Mouse (Mus musculus): ENCODE results near the gene Ttyh1. TPM values are rescaled to one million over a fixed set of nuclear protein-coding genes. Genes with fewer than 3 reads are reported as not detected.

Gene Ttyh1
- total RNA-seq, 2 experiments from 2014 or later = 4.7 to 5.3 TPM

DNA sequence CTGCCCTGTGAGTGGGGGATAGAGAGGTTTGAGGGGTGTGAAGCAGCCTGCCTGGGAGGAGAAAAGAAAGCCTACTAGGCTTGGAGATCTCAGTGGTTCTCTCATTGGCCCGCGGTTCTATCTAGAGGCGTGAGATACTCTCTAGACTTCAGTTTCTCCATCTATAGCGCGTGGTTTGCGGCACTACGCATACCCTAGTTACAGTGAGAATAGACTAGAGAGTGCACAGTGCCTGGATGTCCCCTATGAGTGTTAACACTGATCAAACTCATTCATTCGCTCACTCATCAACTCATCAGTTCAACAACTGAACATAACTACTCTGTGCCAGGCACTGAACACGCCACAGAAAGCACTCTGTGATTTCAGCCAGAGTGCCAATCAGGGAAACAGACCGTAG is 3.6 kb downstream of the Ttyh1 start:
- DNase-seq = no peak

DNA sequence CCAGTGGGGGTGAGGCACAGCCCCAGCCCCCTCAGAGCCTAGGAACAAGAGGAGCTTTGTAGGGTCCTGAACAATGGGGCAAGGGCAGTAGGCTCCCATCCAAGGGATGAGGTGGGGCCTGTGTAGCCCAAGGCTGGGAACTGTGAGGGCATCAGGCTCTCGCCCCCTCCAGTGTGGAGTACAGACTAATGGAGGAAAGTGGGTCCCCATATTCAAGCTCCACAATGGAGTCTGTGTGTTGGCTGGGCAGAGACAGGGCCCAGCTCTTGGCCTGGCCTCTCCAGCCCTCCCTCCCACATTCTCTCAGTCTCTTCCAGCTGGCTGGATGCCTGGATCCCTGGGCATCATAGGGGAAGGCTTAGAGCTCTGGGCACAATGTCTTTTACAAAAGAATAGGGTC is 4.5 kb downstream of the Ttyh1 start:
- DNase-seq = peak; percentile 69

DNA sequence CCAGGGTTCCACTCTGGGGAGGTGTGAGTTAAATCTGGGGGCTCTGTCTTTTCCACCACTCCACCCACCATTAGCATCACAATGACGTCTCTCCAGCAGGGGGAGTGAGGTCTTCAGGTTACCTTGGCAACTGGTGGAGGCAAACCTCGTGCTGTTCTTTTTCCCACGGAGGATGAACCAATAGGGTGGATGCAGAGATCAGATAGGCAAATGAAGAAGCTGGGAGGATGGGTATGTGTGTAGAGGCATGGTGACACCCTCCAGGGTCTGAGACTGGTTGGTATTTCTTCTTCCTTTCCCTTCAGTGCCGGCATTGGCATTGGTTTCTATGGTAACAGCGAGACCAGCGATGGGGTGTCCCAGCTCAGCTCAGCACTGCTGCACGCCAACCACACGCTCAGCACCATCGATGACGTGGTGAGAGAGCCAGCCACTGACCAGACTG is 5.1 kb downstream of the Ttyh1 start:
- no peak for DNase-seq

DNA sequence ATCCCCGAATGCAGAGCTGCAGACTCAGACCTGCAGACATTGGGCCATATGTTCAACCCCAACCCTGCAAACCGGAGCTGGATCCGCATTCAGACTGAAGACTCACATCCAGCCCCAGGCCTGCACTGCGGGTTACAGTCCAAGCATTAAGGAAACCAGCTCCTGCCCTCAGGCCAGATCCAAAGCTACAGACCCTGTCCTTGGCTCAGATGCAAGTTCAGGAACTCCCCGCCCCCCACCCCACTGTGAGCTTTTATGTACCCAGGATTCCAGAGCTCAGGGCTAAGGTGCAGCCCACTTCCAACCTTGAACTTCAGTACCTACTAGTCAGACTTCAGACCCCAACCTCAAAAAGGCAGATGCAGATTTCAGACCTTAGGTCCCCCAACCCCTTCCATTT is 5.6 kb downstream of the Ttyh1 start:
- no peak for DNase-seq

DNA sequence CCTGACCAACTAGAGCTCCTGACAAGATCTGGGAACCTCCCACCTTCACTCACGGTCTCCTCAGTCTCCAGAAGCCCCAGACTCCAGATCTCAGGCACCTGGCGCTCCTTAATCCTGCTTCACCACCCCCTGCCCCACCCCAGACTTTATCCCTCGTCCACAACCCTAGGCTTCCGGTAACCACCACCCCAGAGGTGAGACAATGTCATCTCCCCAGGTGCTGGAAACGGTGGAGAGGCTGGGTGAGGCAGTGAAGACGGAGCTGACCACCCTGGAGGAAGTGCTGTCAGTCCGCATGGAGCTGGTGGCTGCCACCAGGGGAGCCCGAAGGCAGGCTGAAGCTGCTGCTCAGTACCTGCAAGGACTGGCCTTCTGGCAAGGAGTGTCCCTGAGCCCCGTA is 6.1 kb downstream of the Ttyh1 start:
- DNase-seq = no peak

DNA sequence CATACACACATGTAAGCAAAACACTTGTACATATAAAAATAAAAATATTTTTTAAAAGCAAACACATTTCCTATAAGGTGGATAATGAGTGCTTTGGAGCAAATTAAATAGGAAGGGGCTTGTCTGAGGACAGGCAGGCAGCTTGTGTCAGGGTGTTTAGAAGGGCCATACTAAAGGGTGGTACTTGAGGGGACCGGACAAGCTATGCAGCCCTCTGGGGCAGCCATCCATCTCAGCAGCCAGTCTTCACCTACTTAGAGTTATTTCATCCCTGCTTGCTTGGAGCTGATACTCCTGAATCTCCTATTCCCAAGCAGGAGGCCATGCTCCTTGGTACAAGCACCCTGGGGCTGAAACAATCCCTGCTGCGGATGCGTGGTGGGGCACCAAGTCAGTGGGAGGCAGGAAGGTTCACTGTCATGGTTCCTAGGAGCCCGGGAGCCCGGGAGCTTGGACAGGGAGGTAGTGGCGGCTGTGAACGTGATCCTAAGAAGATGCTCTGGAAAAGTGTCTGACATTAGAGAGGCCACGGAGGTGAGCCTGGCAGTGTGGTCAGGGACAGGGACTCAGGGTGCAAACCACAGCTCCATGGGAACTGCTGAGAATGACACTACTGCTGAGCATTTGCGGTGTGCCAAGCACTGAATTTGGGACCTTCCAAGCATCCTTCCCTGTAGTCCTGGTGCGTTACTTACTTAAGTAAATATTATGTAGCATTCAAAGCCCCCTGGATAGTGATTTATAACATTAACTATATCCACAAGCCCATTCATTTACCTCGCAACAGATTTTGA is 8.0 kb downstream of the Ttyh1 start:
- no peak for DNase-seq

DNA sequence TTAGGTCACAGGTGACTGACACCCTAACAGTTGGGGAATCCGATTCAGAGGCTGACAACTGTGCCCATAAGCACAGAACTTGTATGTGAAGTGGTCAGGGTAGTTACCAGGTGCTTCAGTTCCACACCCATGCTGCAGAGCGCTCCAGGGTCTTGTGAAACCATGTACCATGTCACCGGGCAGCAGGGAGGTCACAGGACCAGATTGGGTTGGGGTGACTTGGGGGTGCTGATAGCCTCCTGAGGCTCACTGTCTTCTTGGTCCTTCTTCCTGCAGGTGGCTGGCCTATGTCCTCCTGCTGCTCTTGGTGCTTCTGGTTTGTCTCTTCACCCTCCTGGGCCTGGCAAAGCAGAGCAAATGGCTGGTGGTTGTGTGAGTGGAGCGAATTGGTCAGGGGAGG is 8.7 kb downstream of the Ttyh1 start:
- DNase-seq = no peak

DNA sequence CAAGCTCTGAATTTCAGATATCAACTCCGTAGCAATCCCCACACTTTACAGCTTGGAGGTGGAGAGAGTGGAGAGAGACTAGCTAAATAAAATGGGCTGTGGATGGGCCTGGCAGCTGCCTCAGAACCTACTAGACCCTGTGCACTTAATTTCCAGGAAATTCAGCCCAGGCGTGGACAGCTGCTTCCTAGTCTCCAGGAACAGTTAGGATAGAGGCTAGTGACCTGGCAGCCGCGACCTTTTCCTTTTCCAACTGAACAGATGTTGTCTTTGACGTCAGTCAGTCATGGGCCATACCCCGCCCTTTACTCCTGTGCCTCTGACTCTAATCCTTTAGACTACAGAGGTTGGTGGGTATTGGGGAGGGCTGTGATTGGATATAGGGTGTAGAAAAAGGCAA is 9.7 kb downstream of the Ttyh1 start:
- DNase-seq = peak; percentile 63

DNA sequence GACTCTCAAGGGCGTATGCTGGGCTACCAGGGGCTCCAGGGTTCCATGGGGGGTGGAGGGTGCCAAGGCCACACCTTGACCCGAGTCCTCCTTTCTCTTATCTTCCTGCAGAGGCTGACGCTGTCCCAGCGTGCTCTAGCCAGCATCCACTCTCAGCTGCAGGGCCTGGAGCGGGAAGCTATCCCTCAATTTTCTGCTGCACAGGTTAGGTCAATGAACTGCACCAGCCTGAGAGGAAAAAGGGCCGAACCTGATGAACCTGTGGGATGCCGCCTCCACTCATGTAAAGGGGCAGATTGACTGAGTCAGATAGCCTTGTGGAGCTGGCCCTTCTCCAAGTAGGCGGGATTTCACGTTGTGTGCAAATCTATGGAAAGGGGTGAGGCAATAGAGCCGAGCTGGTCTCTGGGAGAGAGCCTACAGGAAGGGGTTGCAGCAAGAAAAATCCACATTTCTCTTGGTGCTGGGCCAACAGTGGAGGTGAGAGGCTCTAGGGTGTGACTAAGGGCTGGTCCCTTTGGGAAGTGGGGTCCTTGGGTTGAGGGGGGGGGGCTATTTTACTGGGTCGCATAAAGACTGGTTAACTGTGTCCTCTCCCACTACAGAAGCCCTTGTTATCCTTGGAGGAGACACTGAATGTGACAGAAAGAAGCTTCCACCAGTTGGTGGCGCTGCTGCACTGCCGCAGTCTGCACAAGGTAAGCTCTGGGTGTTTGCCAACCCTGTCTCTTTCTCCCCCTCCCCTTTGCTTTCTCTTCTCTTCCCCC is 11.7 kb downstream of the Ttyh1 start:
- peak; percentile 88 for DNase-seq

DNA sequence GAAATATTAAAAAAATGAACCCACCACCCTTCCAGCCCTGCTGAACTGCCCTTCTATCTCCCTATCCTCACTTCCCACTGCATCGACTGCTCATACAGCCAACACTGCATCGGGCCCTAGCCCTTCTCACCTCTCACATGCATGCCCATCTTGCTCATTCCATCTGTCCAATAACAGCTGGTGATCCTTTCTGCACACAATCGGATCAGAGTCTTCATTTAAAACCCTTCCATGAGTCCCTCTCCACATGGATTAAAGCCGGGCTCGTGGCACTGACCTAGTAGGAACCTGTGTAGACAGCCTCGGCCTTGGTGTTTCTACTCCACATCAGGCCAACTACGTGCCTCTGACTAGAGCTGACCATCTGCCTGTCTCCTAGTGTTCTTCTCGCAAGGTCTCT is 12.8 kb downstream of the Ttyh1 start:
- DNase-seq = no peak

DNA sequence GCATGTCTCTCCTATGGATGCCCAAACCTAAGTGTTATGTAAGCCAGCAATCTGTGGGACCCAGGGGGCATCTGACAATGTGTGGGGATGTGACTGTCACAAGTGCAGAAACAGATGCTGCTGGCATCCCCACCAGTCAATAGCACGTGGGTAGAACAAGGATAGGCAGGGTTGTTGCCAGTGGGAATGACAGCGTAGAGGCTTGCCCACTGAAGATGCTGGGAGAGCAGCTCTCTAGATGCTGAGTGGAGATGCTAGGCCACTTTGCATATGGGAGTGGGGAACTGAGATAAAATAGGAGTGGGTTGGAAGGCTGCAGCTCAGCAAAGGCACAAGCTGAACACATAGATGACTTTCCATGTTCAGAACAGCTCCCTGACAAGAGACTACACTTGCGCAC is 13.4 kb downstream of the Ttyh1 start:
- no peak for DNase-seq

DNA sequence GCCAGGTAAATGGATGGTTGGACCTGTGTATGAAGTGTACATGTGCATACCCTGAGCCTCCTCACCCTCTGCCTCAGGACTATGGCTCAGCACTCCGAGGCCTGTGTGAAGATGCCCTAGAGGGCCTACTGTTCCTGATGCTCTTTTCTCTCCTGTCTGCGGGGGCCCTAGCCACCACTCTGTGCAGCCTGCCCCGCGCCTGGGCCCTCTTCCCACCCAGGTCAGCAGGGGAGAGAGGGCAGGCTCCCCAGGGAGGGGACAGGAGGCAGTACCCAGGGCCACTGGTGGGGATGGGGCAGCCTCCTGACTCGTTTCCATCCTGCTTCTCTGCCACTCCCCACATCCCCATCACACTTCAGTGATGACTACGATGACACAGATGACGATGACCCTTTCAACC is 13.8 kb downstream of the Ttyh1 start:
- no peak for DNase-seq

DNA sequence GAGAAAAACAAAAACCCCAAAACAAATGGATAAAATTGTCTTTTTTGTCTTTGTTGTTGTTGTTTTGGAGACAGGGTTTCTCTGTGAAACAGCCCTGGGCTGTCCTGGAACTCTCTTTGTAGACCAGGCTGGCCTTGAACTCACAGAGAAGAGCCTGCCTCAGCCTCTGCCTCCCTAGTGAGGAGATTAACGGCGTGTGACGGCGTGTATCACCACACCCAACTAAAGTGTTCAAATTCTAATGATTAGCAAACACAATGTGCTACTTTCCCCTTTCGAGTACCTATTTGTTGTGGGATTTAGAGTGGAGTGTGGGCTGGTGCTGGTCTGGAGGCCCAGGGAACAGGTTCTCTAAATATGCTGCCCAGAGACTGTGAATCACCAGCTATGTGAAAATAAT is 15.7 kb downstream of the Ttyh1 start:
- no peak for DNase-seq

DNA sequence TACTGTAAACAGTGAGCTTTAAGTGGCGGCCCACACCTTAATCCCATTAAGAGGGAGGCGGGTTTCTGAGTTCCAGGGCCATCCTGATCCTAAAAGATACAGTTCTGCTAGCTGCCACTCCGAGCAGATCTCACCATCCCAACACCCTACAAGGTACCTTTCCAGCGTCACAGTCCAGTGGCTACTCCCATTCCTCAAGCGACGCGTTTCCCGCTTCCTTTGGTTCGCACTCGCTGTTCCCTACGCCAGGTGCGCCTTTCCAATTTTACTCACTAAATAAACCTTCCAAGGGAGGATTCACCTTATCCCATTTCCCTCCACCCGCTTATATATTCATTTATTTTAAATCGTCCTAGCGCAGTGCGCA is 17.2 kb downstream of the Ttyh1 start:
- DNase-seq = no peak

DNA sequence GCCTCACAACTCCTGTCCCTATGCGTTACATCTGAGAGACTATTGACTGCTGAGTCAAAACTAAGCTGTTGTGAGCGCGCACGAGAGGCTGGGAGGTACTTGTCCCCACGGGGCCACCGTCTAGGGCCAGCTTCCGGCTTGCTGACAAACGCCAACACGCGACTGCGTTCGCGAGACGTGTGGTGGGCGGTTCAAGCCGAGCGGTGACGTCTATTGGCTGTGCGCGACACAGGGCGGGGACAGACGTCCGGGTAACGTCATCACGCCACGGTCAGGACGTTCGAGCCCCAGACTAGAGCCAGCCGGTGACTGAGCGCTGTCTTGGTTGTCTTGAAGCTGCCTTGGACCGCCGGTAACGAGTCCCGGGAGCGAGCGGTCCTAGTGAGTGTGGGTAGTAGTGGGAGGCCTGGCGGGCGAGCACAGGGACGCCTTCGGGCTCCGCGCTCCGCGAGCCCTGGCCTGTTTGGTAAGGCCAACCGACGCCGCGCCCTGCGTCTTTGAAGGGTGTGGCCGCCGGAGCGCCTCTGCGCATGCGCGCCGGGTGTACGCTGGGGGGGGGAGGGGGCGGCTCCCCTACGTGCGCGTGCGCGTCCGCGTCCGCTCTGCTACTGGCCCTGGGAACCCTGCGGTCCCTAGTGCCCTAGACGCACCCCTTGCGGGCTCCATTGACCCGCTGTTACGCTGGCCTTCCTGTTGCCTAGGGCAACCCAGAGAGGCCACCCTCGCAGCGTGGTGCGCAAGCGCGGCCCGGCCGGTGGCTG is 17.7 kb downstream of the Ttyh1 start, which contains the start of gene Leng8:
Gene Leng8 (plus strand): TSS at position 269 of the 761 bp plus-strand sequence.
- DNase-seq = peak; percentile 97

DNA sequence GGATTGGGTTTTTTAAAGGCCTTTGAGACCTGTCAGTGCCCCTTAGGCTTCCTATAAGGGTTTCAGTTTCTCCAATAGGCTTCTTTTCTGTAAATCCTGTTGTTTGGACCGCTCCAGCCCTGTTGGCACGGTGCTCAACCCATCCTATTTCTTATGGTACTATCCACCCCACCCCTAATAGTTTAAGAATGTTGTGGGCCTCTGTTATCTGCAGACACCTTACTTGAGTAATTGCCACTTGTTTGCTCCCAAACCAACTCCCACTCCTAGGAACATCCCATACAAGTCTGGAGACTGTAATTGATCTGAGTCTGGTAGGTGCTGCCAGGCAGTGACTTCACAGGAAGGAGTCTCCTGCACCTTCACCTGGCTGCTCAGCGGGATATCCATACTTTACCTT is 18.5 kb downstream of the Ttyh1 start:
- DNase-seq = no peak

DNA sequence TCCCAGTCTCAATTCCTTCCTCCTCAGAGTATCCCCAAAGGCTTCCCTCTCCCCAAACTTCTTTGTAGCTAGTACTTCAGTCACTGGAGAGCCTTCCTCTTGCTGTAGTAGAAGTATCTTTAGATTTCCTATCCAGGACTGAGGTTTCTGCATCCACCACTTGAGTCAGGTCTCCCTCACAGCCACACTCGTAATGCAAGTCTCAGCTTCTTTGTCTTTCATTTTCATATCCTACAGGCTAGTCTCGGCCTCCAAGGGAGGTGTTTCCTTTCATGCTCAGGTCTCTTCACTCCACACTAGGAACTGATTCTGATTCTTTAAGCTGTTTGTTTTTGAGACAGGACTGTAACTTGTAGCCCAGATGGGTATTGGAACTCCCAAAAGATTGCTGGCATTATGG is 19.0 kb downstream of the Ttyh1 start:
- no peak for DNase-seq

DNA sequence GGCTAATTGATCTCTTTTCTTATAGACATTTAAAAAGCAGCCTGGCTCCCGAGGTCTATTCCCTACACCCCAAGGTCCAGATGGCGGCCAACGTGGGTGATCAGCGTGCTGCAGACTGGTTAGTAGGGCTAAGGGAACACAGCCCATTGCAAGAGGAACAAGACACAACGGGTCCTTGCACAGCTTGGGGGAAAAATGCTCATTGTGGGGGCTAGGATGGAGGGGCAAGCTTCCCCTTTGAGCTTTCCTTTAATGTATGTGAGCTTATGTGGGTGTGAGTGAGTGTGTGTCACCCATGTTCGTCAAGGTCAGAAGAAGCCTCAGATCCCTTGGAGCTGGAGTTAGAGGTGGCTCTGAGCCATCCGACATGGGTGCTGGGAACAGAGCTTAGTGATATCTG is 19.5 kb downstream of the Ttyh1 start:
- no peak for DNase-seq

DNA sequence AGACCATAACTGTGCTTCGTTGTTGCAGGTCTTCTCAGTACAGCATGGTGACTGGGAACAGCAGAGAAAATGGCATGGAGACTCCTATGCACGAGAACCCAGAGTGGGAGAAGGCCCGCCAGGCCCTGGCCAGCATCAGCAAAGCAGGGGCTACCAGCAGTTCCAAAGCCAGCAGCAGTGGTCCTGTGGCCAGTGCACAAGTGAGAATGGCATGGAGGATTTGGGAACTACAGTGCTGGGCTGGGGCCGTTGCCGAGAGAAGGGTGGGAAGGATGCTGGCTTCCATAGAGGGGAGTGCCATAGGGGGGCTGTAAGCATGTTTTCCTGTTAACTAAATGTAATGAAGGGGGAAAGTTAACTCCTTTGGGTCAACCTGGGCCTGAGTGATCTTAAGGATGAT is 20.2 kb downstream of the Ttyh1 start:
- no peak for DNase-seq

DNA sequence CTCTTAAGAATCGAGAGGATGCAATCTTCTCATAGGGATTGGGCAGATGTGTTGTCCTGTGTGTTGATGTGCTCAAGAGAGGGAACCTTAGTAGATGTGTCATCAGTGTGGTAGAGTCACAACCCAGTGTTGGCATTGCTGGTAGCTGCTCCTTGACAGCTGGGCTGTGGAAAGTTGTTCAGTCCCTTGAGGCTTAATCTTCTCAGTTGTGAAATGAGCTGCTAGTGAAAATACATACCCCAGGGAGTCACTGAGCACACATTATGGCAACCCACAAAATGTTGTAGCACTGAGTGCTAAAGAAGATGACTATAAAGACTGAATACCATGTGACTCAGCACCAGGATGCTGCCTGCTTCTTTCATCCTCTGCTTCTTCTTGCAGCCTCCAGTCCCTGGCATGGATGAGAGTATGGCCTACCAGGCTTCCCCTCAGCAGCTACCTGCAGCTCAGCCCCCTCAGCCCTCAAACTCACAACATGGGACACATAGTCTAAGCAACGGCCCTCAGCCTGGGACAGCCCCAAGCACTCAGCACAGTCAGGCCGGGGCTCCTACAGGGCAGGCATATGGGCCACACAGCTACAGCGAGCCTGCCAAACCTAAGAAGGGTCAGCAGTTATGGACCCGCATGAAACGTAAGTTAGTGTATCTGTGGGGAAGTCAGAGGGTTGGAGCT is 22.6 kb downstream of the Ttyh1 start:
- no peak for DNase-seq

DNA sequence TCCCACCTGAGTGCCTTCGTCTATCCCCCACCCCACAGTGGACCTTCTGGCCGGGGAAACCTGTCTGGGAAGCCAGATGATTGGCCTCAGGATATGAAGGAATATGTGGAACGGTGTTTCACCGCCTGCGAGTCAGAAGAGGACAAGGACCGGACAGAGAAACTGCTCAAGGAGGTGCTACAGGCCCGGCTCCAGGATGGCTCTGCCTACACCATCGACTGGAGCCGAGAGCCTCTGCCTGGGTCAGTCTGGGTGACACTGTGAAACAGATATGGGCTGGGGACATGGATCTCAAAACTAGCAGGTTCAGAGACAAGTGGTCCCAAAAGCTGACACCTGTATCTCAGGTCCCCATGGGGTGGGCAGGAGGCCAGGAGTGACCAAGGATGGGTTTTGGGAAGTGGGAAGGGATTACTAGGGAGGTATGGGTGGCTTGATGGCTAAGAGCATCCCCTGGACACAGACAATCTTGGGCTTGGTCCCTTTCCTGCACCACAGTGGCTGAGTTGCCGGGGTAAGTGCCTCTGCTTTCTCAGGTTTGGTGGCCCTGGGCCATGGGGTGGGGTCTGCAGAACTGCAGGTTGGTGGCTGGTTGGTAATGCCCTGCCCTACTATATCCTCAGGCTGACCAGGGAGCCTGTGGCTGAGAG is 23.7 kb downstream of the Ttyh1 start:
- DNase-seq = no peak

DNA sequence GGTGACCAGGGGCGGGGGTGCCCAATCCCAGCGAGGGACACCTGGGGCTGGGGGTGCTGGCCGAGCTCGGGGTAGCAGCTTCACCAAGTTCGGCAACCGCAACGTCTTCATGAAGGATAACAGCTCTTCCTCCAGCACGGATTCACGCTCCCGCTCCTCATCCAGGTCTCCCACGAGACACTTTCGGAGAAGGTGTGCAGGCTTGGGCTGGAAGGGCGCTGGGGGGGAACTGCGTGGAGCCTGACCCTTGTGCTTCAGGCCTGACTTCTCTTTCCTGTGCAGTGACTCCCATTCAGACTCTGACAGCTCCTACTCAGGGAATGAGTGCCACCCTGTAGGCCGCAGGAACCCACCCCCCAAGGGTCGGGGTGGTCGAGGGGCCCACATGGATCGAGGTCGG is 24.3 kb downstream of the Ttyh1 start:
- DNase-seq = no peak
